Mouse (Mus musculus) E14TG2a.4 (cell line): ENCODE data around the gene D630045J12Rik.

Experiments
- CTCF ChIP-seq: conservative IDR thresholded peaks from 2 replicates; pipeline ENCODE4 v1.5.1; 2014; ENCODE audit warnings: low read length
- NANOG ChIP-seq: IDR thresholded peaks from 2 replicates; pipeline ENCODE4 v1.6.1; 2014; ENCODE audit warnings: borderline replicate concordance, low read length, mixed read lengths
- POU5F1 ChIP-seq: IDR thresholded peaks from 2 replicates; pipeline ENCODE4 v1.6.1; 2014; ENCODE audit warnings: low read length, borderline replicate concordance

DNA sequence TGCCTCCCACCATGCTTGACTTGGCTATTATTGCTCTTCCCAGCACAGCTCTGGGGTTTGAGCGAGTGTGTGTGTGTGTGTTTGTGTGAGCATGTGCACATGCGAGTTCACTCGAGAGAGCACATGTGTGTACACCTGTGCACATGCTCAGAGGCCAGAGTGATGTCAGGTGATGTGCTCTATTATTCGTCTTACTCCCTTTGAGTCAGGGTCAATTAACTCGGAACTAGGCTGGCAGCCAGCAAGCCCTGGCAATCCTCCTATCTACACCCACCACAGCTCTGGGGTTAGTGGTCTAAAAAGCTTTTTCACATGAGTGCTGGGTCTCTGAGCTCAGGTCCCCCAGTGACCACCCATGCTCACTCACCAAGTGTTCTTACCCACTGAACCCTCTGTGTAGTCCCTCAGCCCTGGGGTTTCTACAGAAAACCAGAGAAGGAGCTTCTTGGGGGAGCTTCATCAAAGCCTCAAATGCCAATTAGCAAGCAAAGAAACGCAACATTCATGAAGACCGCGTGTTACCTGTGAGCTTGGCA is 11.4 kb downstream of the D630045J12Rik start:
- TF ChIP-seq CTCF (no peak), POU5F1 (no peak), NANOG (no peak)
